Mouse (Mus musculus) kidney, postnatal 4 days (tissue): ENCODE measurements around the gene Mc3r.
A peak's percentile ranks its signal among the peaks of the same experiment; 100 is the strongest.

Experiments
- DNase-seq, 2 experiments: peaks; one replicate each; pipeline ENCODE4 v3.0.0; 2021; ENCODE audit warnings: mixed read lengths in 2 of 2

Gene Mc3r

GRCm38 (mm10) chr2:172248106-172248764, at the start of gene Mc3r:
Gene Mc3r (plus strand): TSS chr2:172248492.
- DNase-seq = peak; percentile 73 to 76

- DNase-seq = no peak
These were observed 46.1 kb upstream of the Mc3r start for GRCm38 (mm10) chr2:172201998-172202780.

- DNase-seq = peak; percentile 89
These were observed 41.3 kb upstream of the Mc3r start for GRCm38 (mm10) chr2:172207003-172207402.

- peak in 1 of 2 experiments; percentile 18 for DNase-seq
These were observed 34.8 kb upstream of the Mc3r start for GRCm38 (mm10) chr2:172213480-172213879.

- DNase-seq = no peak
These were observed 34.0 kb upstream of the Mc3r start for GRCm38 (mm10) chr2:172214336-172214735.

GRCm38 (mm10) chr2:172215508-172216162, 32.7 kb upstream of the Mc3r start:
- peak; percentile 71 to 75 for DNase-seq

- DNase-seq = no peak
These were observed 32.0 kb upstream of the Mc3r start for GRCm38 (mm10) chr2:172216163-172216915.

GRCm38 (mm10) chr2:172217886-172218285, 30.4 kb upstream of the Mc3r start:
- DNase-seq = no peak

- no peak for DNase-seq
These were observed 29.1 kb upstream of the Mc3r start for GRCm38 (mm10) chr2:172219186-172219585.

GRCm38 (mm10) chr2:172221656-172222393, 26.5 kb upstream of the Mc3r start:
- peak; percentile 82 to 83 for DNase-seq

GRCm38 (mm10) chr2:172222394-172222785, 25.9 kb upstream of the Mc3r start:
- DNase-seq = peak; percentile 30 to 52

GRCm38 (mm10) chr2:172222891-172223290, 25.4 kb upstream of the Mc3r start:
- DNase-seq = no peak

GRCm38 (mm10) chr2:172223451-172224200, 24.7 kb upstream of the Mc3r start:
- DNase-seq = no peak

- peak; percentile 36 to 58 for DNase-seq
These were observed 21.3 kb upstream of the Mc3r start for GRCm38 (mm10) chr2:172226945-172227344.

GRCm38 (mm10) chr2:172227808-172228207, 20.5 kb upstream of the Mc3r start:
- DNase-seq = no peak

GRCm38 (mm10) chr2:172229190-172229589, 19.1 kb upstream of the Mc3r start:
- DNase-seq = no peak

GRCm38 (mm10) chr2:172230126-172230525, 18.2 kb upstream of the Mc3r start:
- DNase-seq = no peak

- no peak for DNase-seq
These were observed 10.1 kb upstream of the Mc3r start for GRCm38 (mm10) chr2:172238220-172238619.

- DNase-seq = peak; percentile 89 to 90
These were observed 7.3 kb upstream of the Mc3r start for GRCm38 (mm10) chr2:172241031-172241430.

GRCm38 (mm10) chr2:172245497-172245896, 2.8 kb upstream of the Mc3r start:
- no peak for DNase-seq

GRCm38 (mm10) chr2:172249336-172249735, 1.0 kb downstream of the Mc3r start:
- DNase-seq = peak; percentile 27 to 34
